Mouse (Mus musculus) embryonic facial prominence, embryonic 15.5 days (tissue): Measurements from ENCODE around the gene Slc30a9. TPM values are rescaled to one million over a fixed set of nuclear protein-coding genes. Genes with fewer than 3 reads are reported as not detected.

Source experiments
- ATAC-seq: fragments of 200-750 bp; cut with Nextera tagmentation; 2 replicates; pipeline ENCODE4 v1.8.0; 2017; ENCODE audit warnings: low read depth, moderate TSS enrichment; ENCODE audit not compliant: insufficient number of reproducible peaks, low FRiP score, low TSS enrichment
- H3K27ac ChIP-seq: fragments of 300-500 bp; sonication (generic); replicated peaks from 2 replicates; pipeline ENCODE4 v1.5.1; 2015; ENCODE audit warnings: mild to moderate bottlenecking, inconsistent platforms
- H3K27me3 ChIP-seq: fragments of 300-500 bp; sonication (generic); 2 replicates; pipeline ENCODE4 v1.6.1; 2015; ENCODE audit warnings: inconsistent platforms
- H3K36me3 ChIP-seq: fragments of 300-500 bp; sonication (generic); 2 replicates; pipeline ENCODE4 v1.6.1; 2015; ENCODE audit warnings: mild to moderate bottlenecking, inconsistent platforms
- H3K4me1 ChIP-seq: fragments of 300-500 bp; sonication (generic); 2 replicates; pipeline ENCODE4 v1.6.1; 2015; ENCODE audit warnings: inconsistent platforms
- H3K4me2 ChIP-seq: fragments of 300-500 bp; sonication (generic); replicated peaks from 2 replicates; pipeline ENCODE4 v1.6.1; 2015; ENCODE audit warnings: mild to moderate bottlenecking, inconsistent platforms
- H3K4me3 ChIP-seq: fragments of 300-500 bp; sonication (generic); replicated peaks from 2 replicates; pipeline ENCODE4 v1.5.1; 2015; ENCODE audit warnings: mild to moderate bottlenecking, inconsistent platforms
- H3K9ac ChIP-seq: fragments of 300-500 bp; sonication (generic); 2 replicates; pipeline ENCODE4 v1.6.1; 2015; ENCODE audit warnings: inconsistent platforms
- H3K9me3 ChIP-seq: fragments of 300-500 bp; sonication (generic); replicated peaks from 2 replicates; pipeline ENCODE4 v1.6.1; 2016; ENCODE audit warnings: inconsistent platforms
- WGBS: fragments of 180-500 bp; shearing (Covaris S2); methylation state at CpG from one replicate; pipeline ENCODE4 v1.1.7; 2015; 5-methylcytosine and 5-hydroxymethylcytosine counted together
- polyA plus RNA-seq: library from polyadenylated mRNA; unstranded; fragments of >200 nt; fragmentation: Nextera tagmentation; extraction: Ambion mirVana; gene quantifications from 2 replicates; pipeline ENCODE4 v1.2.1, GENCODE M21; 2015

The Slc30a9 gene
- polyA plus RNA-seq, 1 experiment from 2014 or later = 86.9 TPM

DNA sequence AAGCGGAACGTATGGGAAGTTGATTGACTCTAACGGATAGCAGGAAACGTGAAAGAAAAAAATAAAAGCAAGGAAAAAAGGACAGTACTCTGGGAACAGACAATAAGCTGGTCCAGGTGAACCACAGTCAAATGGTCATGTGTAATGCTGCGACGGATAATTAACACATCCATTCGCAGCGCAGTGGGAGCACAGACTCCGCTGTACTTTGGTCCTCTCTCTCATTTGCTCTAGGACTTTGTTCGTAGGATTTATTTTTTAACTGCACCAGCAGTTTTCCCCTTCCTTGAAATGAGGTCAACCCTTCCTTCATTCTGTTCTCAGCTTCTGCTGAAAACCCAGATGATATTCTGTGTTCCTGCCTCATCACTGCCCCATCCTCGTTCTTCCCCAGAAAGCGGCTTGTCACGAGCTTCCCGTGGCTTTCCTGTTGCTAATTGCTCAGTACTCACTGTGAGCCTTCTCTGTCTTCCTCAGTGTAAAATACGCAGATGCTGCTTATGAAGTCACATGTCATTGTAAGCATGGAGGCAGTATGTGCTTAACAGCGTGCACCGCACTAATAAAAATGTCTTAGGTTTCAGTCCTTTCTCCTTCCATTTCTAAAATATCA is 15.0 kb downstream of the Slc30a9 start:
- 87% methylated on average over 17 of the region's 17 CpGs for WGBS
- H3K4me2 ChIP-seq = no peak overlapping the region
- no peaks in the 10 kb centered on the region for H3K27me3 ChIP-seq
- H3K9me3 ChIP-seq = no peaks in the 10 kb centered on the region
- no peak overlapping the region for H3K4me3 ChIP-seq
- no peak overlapping the region for H3K9ac ChIP-seq
- H3K4me1 ChIP-seq = 0 out of 2 replicates have a peak, but pooled peaks cover 6% of the 10 kb centered on the region
- ATAC-seq = no peak
- no peak overlapping the region for H3K27ac ChIP-seq
- peaks cover 14% of the 10 kb centered on the region for H3K36me3 ChIP-seq

DNA sequence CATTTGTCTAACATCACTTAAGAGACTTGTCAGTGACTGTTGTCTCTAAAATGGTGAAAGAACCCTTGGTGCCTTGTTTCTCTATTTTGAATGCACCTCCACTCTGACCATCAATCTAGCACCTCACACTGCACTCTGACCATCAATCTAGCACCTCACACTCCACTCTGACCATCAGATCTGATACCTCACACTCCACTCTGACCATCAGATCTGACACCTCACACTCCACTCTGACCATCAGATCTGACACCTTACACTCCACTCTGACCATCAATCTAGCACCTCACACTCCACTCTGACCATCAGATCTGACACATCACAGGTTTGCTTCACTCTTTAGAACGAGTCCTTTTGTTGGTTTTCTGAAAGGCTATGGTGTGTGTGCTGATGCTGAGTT is 17.3 kb downstream of the Slc30a9 start:
- H3K4me1 ChIP-seq = 0 out of 2 replicates have a peak, but pooled peaks cover 6% of the 10 kb centered on the region
- no peaks in the 10 kb centered on the region for H3K27me3 ChIP-seq
- no peak overlapping the region for H3K9ac ChIP-seq
- no peak overlapping the region for H3K27ac ChIP-seq
- peaks cover 3% of the 10 kb centered on the region; the same call in 1 of the 2 replicates for H3K36me3 ChIP-seq
- no peak overlapping the region for H3K4me3 ChIP-seq
- no peak overlapping the region for H3K4me2 ChIP-seq
- no peak for ATAC-seq
- no peaks in the 10 kb centered on the region for H3K9me3 ChIP-seq
- WGBS = 72% methylated on average over 1 of the region's 1 CpGs

DNA sequence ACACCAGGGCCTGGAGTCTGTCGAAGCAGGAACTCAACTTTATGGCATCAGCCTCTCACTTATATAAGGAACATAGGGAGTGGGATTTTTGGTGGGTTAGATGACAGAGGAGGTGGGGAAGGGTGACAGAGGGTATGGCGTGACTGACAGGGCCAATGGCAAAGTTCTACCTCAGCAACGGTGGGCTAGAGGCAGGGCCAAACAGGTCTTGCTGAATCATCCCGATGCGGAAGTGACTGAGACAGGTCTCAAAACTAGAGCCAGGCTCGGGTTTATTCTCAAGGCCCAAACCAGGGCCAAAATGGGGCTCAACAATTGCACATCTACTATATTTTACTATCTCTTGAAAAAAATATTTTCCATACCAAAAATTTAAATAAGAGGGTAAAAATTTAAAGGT is 34.1 kb downstream of the Slc30a9 start:
- Histone ChIP-seq H3K27me3 (no peaks in the 10 kb centered on the region), H3K4me2 (no peak overlapping the region), H3K4me1 (no peaks in the 10 kb centered on the region), H3K4me3 (no peak overlapping the region), H3K36me3 (peaks cover 42% of the 10 kb centered on the region), H3K9me3 (no peaks in the 10 kb centered on the region), H3K27ac (no peak overlapping the region), H3K9ac (no peak overlapping the region)
- WGBS = 94% methylated on average over 6 of the region's 6 CpGs
- no peak for ATAC-seq

- Histone ChIP-seq H3K4me1 (no peaks in the 10 kb centered on the region), H3K9ac (no peak overlapping the region), H3K27ac (no peak overlapping the region), H3K36me3 (peaks cover 71% of the 10 kb centered on the region), H3K27me3 (no peaks in the 10 kb centered on the region), H3K9me3 (no peaks in the 10 kb centered on the region), H3K4me2 (no peak overlapping the region), H3K4me3 (no peak overlapping the region)
- ATAC-seq = no peak
- 87% methylated on average over 2 of the region's 2 CpGs for WGBS
Observed at GRCm38 (mm10) chr5:67347060-67347459, 40.3 kb downstream of the Slc30a9 start.

DNA sequence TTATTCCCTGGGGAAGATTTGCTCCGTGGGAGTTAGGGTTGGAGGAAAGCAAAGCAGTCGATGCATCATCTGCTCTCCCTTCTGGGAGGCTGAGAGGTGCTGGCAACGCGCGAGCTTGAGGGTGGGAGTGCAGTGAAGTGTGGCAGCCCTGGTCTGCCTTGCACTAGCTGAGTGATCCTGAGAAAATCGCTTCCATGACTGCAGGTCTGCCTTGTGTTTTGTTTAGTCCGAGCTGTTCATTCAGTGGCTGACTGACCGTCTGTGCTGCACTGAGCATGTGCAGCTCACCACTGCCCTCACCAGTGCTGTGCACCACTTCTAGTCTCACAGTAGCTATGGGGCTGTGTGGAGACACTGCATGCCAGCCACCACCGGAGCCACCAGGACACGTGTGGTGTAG is 42.2 kb downstream of the Slc30a9 start:
- no peak overlapping the region for H3K27ac ChIP-seq
- H3K4me1 ChIP-seq = no peaks in the 10 kb centered on the region
- H3K4me3 ChIP-seq = no peak overlapping the region
- 79% methylated on average over 10 of the region's 10 CpGs for WGBS
- no peak for ATAC-seq
- no peak overlapping the region for H3K4me2 ChIP-seq
- no peak overlapping the region for H3K9ac ChIP-seq
- no peaks in the 10 kb centered on the region for H3K9me3 ChIP-seq
- no peaks in the 10 kb centered on the region for H3K27me3 ChIP-seq
- H3K36me3 ChIP-seq = peaks cover 64% of the 10 kb centered on the region

- Histone ChIP-seq H3K9ac (no peak overlapping the region), H3K4me2 (no peak overlapping the region), H3K4me3 (no peak overlapping the region), H3K36me3 (no peaks in the 10 kb centered on the region), H3K9me3 (no peaks in the 10 kb centered on the region), H3K4me1 (no peaks in the 10 kb centered on the region), H3K27me3 (no peaks in the 10 kb centered on the region), H3K27ac (no peak overlapping the region)
- no peak for ATAC-seq
- WGBS = 90% methylated on average over 10 of the region's 10 CpGs
Observed at GRCm38 (mm10) chr5:67362316-67362715, 55.6 kb downstream of the Slc30a9 start.

GRCm38 (mm10) chr5:67362931-67363330 is 56.2 kb downstream of the Slc30a9 start:
- 69% methylated on average over 2 of the region's 2 CpGs for WGBS
- H3K4me1 ChIP-seq = no peaks in the 10 kb centered on the region
- no peaks in the 10 kb centered on the region for H3K27me3 ChIP-seq
- no peak overlapping the region for H3K4me3 ChIP-seq
- no peaks in the 10 kb centered on the region for H3K36me3 ChIP-seq
- no peak for ATAC-seq
- no peak overlapping the region for H3K4me2 ChIP-seq
- H3K9me3 ChIP-seq = no peaks in the 10 kb centered on the region
- H3K27ac ChIP-seq = no peak overlapping the region
- no peak overlapping the region for H3K9ac ChIP-seq

GRCm38 (mm10) chr5:67377044-67377621 is 70.4 kb downstream of the Slc30a9 start:
- H3K9ac ChIP-seq = no peak overlapping the region
- H3K4me1 ChIP-seq = no peaks in the 10 kb centered on the region
- no peaks in the 10 kb centered on the region for H3K27me3 ChIP-seq
- no peak overlapping the region for H3K4me2 ChIP-seq
- ATAC-seq = no peak
- no peaks in the 10 kb centered on the region for H3K36me3 ChIP-seq
- no peaks in the 10 kb centered on the region for H3K9me3 ChIP-seq
- 70% methylated on average over 8 of the region's 8 CpGs for WGBS
- no peak overlapping the region for H3K4me3 ChIP-seq
- H3K27ac ChIP-seq = no peak overlapping the region

- no peaks in the 10 kb centered on the region for H3K9me3 ChIP-seq
- H3K4me1 ChIP-seq = no peaks in the 10 kb centered on the region
- H3K27ac ChIP-seq = no peak overlapping the region
- WGBS = 64% methylated on average over 2 of the region's 2 CpGs
- H3K36me3 ChIP-seq = no peaks in the 10 kb centered on the region
- H3K4me3 ChIP-seq = no peak overlapping the region
- no peak overlapping the region for H3K4me2 ChIP-seq
- no peaks in the 10 kb centered on the region for H3K27me3 ChIP-seq
- H3K9ac ChIP-seq = no peak overlapping the region
- no peak for ATAC-seq
Observed at GRCm38 (mm10) chr5:67381690-67382089, 74.9 kb downstream of the Slc30a9 start.

DNA sequence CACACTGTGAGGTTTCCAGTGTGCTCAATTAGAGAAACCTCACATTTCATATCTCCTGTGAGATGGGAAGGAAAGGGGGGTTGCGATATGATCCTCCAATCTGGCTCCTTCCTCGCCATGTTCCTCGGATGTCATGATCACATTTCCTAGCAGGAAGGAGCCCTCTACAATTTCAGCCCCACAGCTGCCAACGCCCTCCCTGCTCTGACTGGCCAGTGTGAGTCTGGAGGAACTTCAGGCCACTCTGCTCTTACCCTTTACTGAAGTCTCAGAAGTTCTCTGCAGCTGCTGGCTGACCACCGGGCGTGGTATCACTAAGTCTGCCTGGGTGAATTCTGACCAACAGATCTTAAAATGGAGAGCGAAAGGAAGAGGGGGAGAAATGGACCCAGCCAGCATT is 75.8 kb downstream of the Slc30a9 start:
- Histone ChIP-seq H3K9ac (no peak overlapping the region), H3K27me3 (no peaks in the 10 kb centered on the region), H3K36me3 (no peaks in the 10 kb centered on the region), H3K4me3 (no peak overlapping the region), H3K9me3 (no peaks in the 10 kb centered on the region), H3K4me1 (no peaks in the 10 kb centered on the region), H3K4me2 (no peak overlapping the region), H3K27ac (no peak overlapping the region)
- WGBS = 80% methylated on average over 7 of the region's 7 CpGs
- no peak for ATAC-seq

DNA sequence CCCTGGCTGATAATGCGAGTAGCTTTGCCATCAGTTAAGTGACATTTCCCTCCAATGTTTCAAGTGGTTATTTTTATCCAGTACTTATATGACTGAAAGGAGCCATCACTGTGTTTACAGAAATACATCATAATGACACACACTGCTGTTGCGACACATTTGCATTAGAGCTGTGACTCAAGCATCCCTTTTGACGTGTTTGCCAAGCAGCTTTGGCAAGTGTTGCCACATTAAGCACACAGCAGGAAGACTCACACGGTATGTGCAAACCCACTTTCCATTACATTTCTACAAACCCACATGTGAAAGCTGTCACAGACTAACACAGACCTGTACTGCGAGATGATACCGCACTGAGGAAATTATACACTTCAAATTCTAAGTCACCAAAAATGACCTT is 87.2 kb downstream of the Slc30a9 start:
- H3K9me3 ChIP-seq = no peaks in the 10 kb centered on the region
- no peak overlapping the region for H3K4me3 ChIP-seq
- H3K36me3 ChIP-seq = no peaks in the 10 kb centered on the region
- no peaks in the 10 kb centered on the region for H3K27me3 ChIP-seq
- 69% methylated on average over 6 of the region's 6 CpGs for WGBS
- ATAC-seq = no peak
- no peak overlapping the region for H3K27ac ChIP-seq
- H3K4me2 ChIP-seq = no peak overlapping the region
- no peak overlapping the region for H3K9ac ChIP-seq
- H3K4me1 ChIP-seq = no peaks in the 10 kb centered on the region

GRCm38 (mm10) chr5:67395211-67395851 is 88.6 kb downstream of the Slc30a9 start:
- 66% methylated on average over 11 of the region's 11 CpGs for WGBS
- ATAC-seq = no peak
- Histone ChIP-seq H3K27me3 (no peaks in the 10 kb centered on the region), H3K9ac (no peak overlapping the region), H3K4me2 (no peak overlapping the region), H3K27ac (no peak overlapping the region), H3K36me3 (no peaks in the 10 kb centered on the region), H3K9me3 (no peaks in the 10 kb centered on the region), H3K4me1 (no peaks in the 10 kb centered on the region), H3K4me3 (no peak overlapping the region)
